Mouse (Mus musculus): Measurements from ENCODE around the gene Napsa.

Gene Napsa

DNA sequence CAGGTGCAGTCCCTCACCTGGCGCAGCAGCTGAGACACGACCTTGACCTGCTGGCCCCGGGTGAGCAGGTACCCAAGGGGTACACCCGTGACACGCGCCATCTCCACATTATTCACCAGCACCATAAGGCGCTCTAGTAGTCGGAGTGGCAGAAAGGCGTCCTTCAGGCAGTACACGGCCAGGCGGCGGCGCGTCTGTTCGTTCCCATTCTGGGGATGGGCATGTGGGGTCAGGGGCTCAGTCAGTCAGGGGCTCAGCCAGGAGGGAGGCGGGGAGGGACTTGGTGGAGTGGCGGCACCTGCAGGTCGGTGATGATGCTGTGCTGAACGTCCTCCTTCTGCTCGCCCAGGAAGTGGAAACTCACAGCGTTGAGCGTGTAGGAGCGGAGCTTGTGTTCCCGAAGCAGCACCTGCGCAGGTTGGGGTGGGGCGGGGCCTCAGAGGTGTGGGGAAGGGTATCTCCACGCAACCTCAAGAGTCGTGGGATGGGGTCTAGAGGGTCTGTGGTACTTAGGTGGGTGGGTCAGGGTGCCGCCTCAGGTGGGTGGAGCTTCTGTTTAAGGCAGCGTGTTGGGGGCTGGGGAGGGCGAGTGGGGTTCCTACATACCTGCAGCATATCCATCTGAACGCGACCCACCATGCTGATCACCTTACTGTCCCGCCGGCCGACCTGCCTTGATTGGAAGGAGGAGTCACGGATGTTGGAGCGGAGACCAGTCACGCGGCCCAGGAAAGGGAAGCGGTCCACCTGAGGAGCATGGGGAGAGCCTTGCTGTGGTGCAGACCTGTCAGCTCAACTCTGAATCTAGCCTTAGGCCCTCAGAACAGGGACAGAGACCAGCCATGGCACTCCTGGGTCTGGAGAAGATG, 33.2 kb upstream of the Napsa start:
- DNase-seq = no peak

DNA sequence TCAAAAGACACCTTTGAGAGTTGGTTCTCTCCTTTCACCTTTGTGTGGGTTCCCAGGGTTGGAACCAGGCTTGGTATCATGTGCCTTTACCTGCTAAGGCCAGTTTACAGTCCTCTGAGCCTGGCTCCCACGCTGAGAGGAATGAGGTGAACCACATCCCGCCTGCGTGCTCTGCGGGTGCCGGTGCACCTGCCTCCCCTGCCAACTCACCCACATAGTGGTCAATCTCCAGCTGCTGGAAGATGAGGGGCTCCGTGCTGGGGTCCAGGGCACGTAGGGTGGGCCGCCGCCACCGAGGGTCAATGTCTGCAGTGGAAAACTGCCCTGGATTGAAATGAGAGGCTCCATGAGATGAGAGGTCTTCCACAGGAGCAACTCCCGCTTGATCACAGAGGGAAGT, 29.6 kb upstream of the Napsa start:
- DNase-seq = no peak

DNA sequence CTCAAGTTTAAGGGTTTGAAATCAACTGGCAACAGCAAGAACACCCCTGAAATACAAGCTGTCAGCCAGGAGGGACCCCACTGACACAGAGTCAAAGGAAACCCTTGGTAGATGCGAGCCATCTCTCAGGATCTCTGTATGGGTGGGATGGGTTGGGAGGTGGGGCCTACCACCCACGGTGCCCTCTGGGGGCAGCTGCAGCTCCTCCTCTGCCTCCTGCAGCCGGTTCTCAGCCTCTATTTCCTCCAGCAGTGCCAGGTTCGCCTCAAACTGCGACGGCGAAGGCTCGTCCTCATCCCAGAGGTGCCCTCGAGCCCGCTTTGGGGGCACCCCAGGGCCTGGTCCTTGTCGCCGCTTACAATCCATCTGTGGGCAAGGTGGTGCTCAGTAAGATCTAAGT, 29.1 kb upstream of the Napsa start:
- no peak for DNase-seq

DNA sequence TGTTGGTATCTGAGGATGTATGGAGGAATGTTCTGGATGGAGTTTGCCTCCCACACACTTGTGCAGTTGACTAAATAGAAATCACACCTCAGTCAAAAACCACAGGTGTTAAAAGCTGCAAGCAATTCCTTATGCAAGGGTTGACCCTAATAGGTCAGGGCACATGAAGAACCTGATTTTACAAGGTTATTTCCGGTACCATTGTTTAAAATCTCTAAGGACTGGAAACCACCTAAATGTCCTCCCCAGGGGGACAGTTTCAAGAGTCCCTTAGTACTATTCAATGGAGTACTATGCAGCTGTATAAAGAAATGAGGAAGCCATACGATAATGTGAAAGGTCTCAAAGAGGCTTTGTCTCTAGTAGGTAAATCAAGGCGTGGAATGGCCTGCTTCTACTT, 25.9 kb upstream of the Napsa start:
- DNase-seq = no peak

DNA sequence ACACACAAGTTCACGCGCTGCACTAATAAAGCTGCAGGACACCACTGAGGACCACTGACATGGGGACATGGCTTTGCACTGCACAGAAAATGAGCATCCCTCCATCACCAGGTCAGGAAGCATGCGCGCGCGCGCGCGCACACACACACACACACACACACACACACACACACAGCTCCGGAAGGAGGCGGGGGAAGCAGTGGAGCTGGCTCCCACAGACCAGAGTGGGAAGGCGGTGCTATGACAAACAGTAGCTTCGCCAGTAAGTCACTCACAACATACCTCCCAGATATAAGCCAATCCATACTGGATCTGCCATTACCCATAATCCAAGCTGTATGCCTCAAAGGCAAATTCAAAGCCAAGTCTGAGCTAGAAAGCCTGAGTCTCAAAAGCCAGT, 25.1 kb upstream of the Napsa start:
- no peak for DNase-seq

DNA sequence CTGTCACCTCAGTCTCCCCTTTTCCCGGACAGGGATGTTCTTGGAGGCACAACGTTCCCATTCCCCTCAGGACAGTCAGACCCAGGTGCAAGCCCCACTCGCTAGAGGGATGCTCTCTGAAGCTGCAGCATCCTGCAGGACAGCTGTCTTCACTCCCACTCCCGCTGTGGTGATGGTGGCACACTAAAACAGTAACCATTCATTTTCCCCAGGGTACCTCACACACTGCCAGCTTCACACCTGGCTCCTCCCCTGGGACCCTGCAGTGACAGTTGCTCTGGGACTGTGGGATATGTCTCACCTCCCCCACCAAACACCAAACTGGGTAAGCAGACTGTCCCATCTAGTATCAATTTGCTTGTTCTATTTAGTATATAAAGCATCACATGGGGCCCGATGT, 24.5 kb upstream of the Napsa start:
- no peak for DNase-seq

DNA sequence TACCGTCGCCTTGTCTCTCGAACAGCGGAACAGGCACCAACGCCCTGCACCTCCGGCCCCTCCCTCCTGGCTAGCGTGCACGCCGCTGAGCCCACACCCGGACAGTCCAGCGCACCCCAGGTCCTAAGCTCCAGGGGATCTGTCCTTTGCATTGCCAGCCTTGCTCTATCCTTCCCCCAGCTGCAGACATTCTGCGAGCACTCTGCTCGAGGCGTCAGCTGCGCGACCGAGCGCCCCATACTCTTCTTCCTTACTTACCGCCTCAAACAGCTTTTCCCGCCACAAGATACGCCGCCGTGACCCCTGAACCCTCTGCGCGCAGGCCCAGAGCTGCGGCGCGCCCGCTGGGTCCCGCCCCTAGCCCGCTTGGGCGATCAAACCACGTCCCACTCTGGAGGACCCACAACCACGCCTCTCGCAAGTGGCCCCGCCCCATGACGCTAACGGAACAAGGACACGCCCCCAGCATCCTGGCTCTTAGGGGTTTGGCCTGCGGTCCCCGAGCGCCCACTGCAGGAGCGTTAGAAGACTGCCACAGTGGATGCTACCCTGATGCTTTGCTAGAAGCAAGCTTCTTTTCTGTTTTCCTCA, 23.6 kb upstream of the Napsa start, which contains the start of gene Pold1:
Pold1 (minus strand) TSS at position 353 of the 591 bp plus-strand sequence.
- peak; percentile 99 to 100 for DNase-seq

DNA sequence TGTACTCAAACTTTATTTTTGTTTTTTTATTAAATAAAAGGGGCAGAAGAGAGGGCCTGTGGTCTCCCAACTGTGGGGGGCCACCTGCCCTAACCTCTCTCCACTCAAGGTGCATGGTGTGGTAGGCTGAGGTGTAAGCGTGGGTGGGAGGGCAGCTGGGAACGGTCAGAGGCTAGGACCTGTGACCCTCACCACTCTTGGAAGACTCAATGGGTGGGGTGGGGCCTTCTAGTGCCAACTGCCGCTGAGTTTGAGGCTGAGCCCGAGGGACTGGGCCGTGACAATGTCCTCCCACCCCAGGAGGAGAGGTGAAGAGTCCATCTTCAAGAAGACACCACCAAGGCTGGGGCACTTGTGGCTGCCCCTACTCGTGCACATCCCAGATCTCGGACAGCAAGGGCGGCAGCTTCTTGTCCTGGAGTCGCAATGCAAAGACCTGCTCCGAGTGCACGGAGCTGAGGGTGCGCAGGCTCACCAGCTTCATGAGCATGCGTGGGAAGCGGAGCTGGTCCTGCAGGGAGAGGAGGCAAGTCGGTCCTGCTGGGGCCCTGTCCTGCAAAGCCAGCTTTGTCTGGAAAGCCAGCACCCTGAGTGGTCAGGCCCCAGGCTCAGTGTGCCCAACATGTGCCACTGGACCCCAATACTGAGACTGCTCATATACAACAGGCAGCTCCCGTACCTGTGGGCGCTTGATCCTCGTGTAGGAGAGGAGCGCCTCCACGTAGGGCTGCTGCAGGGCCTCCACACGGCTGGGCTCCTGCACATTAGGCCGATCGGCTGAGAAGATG, 22.4 kb upstream of the Napsa start:
- DNase-seq = no peak

DNA sequence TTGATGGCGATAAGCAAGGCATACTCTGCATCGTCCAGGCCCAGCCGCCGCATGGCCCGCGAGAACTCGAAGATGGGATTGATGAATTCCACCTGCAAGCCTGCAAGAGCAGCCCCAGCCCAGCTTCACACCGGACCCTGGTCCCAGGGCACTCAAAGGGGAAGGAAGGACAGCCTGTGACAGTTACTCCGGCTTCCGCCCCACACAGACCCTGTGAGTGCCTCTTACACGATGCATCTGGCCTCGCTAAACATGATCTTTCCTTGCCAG, 21.8 kb upstream of the Napsa start:
- no peak for DNase-seq

DNA sequence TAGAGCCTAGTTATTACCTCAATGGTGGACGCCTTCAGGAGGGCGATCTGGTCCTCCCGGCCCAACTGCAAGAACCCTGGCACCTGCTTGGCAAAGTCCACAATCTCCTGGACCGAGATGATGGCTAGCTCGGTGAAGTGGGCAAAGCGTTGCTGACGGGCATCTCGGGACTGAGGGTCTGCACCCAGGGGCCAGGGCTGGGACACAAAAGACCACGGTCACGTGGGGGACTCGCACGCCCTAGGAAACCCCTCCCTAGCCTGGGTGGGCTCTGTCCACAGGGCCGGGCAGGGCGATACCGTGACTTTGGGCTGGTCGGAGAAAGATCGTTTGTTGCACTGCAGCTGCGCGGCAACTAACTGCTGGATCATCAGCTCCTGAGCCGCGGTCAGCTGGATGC, 20.9 kb upstream of the Napsa start:
- no peak for DNase-seq

DNA sequence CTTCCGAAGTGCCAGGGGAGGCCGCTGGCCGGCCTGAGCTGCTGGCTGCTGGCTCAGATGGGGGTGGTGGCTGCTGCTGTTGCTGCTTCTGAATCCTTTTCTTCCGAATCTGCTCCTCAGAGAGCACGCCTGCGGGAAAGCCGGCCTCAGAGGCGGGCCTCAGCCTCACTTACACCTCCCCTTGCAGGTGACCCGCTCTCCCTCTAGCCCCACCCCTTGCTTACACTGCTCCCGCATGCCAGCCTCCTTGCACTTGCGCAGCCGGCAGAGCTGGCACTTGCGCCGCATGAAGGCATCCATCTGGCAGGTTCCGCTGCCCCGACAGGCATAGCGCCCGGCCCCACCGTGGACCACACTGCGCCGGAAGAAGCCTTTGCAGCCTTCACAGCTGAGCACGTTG, 20.4 kb upstream of the Napsa start:
- no peak for DNase-seq

DNA sequence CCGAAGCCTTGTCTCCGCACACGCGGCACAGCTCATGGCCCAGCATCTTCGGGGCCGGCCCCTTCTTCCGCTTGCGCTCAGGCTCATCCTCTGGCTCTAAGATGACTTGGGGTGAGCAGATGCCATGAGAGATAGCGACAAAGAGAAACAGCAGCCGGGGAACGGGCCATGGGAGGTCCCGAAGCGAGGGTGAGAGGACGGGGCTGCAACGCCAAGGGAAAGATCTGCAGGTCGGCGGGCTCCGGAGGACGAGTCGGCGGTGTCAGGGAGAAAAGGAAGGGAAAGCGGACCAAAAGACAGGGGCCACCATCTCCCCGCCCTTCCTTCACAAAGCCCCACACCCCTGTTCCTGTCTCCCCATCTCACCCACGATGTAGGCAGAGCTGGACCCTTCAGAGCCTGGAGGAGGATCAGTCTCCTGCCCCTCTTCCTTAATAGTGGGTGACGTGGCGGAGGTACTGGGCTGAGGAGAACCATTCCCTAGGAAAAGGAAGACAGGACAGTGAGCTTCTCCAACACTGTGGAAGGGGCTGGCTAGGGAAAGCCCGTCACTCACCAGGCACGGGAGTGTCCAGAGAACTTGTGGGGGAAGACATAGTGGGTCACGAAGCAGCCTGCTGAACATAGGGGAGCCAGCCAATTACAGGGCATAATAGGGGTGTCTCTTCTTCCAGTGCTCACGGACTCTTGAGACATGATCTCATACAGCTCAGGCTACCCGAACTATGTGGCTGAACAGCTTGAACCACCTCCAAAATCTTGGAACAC, 19.9 kb upstream of the Napsa start:
- no peak for DNase-seq

DNA sequence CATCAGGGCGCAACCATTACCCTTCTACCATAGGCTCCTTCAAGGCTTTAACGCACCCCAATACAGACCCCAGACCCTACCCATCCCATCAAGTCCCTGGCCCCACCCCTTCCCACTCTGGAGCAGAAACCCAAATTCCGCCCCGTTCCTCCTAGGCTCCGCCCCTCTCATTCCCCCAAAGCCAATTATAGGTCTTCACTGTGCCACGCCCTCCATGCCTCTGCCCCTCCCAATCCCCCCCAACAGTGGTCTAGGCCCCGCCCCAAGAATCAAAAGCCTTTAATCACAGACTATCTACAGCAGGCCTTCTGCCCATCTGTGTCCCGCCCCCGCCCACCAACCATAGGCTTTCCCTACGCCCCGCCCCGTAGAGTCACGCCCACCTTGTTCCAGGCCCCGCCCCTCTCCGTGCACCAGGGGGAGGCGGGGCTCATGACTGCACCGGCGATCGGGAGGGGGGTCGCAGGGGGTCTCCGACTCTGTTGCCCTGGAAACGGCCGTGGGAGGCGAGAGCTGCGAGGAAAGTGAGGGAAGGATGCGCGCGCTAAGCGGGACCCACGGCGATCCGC, 18.9 kb upstream of the Napsa start:
- DNase-seq = peak; percentile 71 to 77

DNA sequence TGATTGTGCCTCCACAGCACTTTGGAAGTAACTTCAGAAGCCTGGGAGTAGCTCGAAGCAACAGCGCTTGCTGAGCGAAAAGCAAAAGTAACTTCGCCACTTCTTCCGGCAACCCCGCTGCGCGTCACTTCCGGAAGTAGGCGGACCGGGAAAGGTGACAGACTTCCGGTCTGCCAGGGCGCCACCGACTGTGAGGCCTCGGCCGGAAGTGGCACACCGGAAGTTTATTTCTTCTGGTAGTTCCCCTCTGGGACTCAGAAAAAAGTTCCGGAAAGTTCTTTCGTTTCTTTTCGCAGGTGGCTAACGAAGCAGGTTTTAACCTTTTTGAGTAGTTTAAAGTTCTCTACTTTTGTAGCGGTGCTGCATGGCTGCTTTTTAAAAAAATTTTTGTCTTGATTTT, 18.4 kb upstream of the Napsa start, which contains the start of gene Nr1h2:
Nr1h2 (minus strand) TSS at position 126 of the 400 bp plus-strand sequence.
- peak; percentile 97 to 98 for DNase-seq

DNA sequence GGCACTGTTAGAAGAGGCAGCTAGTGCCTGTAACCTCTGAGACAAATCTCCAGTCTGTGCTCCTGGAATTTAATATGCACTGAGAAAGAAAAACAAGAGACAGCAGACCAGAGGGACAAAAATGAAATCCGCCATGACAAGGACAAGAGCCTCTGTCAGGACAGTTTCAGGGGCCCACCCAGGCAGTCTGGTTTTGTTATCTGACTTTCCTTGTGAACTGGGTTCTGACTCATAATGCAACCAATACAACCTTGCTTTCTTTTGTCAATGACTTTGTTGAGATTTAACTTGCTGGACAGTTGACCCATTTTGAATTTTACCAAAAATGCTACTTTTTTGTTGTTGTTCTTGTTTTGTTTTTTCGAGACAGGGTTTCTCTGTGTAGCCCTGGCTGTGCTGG, 14.6 kb upstream of the Napsa start:
- DNase-seq = no peak

DNA sequence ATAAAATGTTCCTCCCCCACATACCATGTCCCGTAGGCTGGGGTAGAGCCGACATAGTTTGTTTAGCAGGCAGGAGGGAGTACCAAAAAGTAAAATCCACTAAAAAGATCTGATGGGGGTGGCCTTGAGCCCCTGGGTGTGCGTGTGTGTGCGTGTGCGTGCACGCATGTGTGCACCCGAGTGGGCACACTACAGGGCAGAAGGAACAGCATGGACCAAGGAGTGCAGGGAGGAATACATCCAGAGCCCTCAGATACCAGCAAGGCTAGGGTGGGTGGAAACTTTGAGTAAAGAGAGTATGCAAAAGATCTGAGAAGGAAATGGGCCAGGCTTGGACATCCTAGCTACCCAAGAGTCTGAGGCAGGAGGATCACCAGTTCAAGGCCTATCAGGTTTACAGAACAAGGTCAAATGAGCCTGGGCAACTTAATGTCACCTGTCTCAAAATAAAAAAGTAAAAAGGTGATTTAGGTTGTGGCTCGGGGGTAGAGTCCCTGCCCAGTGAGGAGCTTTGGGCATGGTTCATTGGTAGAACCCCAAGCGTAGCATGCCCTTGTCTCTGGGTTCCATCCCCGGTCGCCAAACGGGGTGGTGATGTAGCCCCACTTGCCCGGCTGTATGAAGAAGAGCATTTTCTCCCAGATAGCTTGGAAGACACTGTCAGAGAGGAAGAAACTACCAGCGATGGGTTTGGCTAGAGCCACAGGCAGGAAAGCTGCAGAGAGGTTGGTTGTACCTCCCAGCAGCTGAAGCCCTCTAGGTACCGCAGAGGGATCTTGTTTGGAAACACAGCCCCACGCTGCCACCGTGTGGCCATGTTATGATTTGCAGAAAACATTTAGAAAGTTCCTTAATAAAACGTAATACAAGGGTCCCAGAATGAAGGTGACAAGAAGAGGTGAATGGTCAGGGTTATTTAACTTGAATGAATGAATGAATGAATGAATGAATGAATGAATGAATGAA, 11.5 kb upstream of the Napsa start:
- peak; percentile 70 to 79 for DNase-seq

DNA sequence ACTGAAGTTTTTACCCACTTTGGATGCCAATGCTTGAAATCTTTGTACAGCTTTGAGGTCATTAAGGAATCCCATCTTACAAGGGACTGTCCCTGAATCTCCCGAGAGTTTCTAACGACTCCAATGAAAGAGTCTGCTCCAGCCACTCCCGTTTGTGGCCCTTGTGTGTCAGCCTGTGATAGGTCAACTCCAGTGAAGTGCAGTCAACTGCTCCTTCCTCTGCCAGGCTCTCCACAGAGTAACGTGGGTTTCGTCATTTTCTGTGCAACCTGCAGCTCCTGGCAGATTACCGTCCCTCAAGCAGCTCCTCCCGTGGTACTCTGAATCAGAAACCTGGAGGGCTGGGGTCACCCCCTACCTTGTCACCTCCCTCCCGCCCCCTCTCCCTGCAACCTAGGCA, 8.9 kb upstream of the Napsa start:
- DNase-seq = peak; percentile 60 to 63

DNA sequence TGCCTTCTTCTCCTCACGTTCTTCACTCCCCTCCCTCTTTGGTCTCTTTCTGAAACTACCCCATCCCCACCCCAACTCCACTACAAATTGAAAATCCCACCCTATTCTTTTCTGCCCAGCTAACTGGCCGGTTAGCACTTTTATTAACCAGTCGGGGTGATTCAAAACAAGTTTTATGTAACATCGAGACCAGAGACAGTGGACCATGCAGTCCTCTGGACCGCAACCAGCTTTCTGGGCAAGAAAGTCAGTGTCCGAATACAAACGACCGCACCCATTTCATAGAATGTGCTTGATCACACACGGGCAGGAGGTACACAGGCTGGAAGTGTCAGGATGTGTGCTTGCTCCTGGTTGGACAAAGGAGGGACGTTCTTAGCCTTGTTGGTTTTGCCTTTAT, 7.7 kb upstream of the Napsa start:
- DNase-seq = no peak

DNA sequence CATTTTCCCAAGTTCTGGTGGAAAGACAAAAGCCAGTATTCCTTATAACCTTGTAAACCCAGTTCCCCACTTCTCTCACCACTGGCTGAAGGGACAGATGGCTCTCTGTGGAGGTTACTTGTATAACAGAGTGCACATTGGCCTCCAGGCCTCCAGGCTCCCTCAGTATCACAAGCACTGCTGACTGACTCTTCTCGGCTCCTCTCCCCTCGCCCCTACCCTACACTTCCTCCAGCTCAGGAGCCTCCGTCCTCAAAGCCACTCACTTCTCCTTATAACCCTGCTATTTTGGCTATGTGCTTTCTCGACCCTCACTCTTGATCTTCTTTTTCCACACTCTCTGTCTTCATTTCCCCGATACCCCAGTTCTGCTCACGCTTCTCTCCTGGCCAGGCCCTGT, 6.8 kb upstream of the Napsa start:
- DNase-seq = no peak

DNA sequence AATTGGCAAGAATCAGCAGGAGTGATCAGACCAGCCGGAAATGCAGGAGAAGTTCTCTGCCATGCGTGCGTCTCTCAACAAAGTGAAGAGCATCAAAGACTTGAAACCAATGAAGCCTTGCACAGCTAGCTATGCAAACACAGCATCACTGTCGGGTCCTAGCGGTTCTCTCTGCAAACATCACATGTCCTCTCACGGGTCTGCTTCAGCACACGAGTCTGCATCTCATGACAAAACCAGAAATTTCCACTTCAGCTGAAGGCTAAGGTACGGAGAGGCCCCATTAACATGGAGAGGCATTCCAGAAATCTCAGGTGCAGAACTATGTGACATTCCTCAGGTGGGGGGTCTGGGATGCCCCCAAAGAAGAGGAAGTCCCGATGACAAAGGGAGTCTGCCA, 3.4 kb upstream of the Napsa start:
- no peak for DNase-seq

DNA sequence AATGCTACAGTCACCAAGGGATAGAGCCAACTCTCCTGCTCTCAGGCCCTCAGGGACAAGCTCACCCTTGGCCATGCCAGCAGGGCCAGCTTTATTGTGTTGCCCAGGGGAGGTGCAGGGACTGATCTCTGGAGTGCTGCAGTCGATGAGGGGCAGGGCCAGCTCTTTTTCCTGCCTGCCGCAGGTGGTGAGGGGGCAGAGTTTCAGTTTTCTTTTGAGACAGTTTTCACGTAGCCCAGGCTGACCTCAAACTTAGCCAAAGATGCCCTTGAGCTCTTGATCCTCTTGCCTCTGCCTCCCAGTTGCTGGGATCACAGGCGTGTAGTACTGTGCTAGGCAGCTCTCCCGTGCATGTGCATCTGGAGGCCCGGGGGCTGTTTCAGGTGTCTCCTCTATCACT, 1.2 kb upstream of the Napsa start:
- DNase-seq = no peak

DNA sequence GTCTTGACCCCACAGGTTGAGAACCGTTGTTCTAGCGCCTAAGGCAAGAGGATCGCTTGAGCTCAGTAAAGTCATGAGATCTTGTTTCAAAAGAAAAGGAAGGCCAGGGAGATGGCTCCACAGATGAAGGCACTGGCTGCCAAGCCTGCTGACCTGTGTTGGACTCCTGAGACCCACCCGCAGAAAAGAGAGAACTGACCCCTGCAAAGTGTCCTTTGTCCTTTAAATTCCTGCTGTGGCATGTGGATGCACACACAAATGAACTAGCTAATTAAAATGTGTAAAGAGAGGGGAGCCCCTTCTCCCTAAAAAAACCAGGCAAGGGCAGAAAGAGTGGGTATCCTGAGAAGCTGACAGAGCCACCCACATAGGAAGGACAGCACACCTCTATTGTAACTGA, 369 bp upstream of the Napsa start:
- no peak for DNase-seq
